ENCODE assay signal across 21 mouse cellular contexts in the genomic region with DNA sequence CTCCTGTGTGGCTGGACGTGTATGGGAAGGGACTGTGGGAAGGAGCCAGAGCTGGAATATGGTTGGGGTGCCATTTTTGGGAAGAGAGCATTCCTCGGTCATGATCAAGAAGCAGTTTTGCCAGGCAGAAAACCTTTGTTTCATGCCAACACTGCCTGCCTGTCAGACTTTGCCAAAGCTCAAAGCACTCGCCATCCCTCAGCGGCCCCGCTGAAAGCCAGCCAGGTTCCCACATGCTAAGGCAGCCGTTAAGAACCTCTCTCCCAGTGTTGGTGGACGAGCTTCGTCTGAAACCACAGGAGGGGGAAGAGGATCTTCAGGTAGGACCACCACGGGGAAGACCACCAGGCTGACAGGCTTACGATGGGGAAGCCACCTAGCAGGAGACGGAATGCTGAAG.
A peak's percentile ranks its signal among the peaks of the same experiment; 100 is the strongest.
DNase-seq lines count a peak whose midpoint lies in the region; ATAC-seq lines count a peak whose summit lies in the region.
"Had no signal": no experiment of that assay in that cellular context is flagged by ENCODE, and none has a peak within 500 bp of the region (broad histone marks: within the 10 kb centered on the region; RNA-seq: fewer than 3 reads in every experiment).

No protein-coding gene starts in this region.

- H3K4me1 ChIP-seq in forebrain, embryonic 14.5 days (ENCODE audit: control insufficient read depth, insufficient read depth, low read length): no peaks in the 10 kb centered on the region
- H3K4me1 ChIP-seq in forebrain, embryonic 11.5 days (replicated peaks; ENCODE audit: control insufficient read depth, insufficient read depth, low read length): no peaks in the 10 kb centered on the region
- H3K4me1 ChIP-seq: forebrain, embryonic 12.5 days; limb, embryonic 15.5 days; liver, embryonic 15.5 days; lung, embryonic 15.5 days had no signal

- H3K27me3 ChIP-seq in forebrain, embryonic 14.5 days (replicated peaks; ENCODE audit: control insufficient read depth, insufficient read depth, low read length): no peaks in the 10 kb centered on the region
- H3K27me3 ChIP-seq in forebrain, embryonic 11.5 days (ENCODE audit: control insufficient read depth, insufficient read depth, low read length): no peaks in the 10 kb centered on the region
- H3K27me3 ChIP-seq: forebrain, embryonic 12.5 days; limb, embryonic 15.5 days; liver, embryonic 15.5 days; lung, embryonic 15.5 days had no signal

- no peak overlapping the region for H3K4me3 ChIP-seq in forebrain, embryonic 14.5 days (ENCODE audit: low read depth, low read length)
- H3K4me3 ChIP-seq in forebrain, embryonic 11.5 days (ENCODE audit: low read depth, low read length): no peak overlapping the region
- H3K4me3 ChIP-seq: forebrain, embryonic 12.5 days; limb, embryonic 15.5 days; liver, embryonic 15.5 days; lung, embryonic 15.5 days had no signal

- no peak overlapping the region for H3K4me2 ChIP-seq in forebrain, embryonic 14.5 days (ENCODE audit: low read length)
- H3K4me2 ChIP-seq in forebrain, embryonic 11.5 days (ENCODE audit: low read depth, low read length, severe bottlenecking): no peak overlapping the region
- H3K4me2 ChIP-seq: forebrain, embryonic 12.5 days; heart, embryonic 11.5 days; limb, embryonic 15.5 days; liver, embryonic 15.5 days; lung, embryonic 15.5 days; midbrain, embryonic 11.5 days had no signal

- DNase-seq in forebrain, embryonic 14.5 days (ENCODE audit: low spot score): peak; percentile 20
- no peak for DNase-seq in forebrain, embryonic 11.5 days (ENCODE audit: low spot score)
- peak; percentile 51 for DNase-seq in brain, adult 2 months (ENCODE audit: low read depth, low spot score)
- DNase-seq in cerebellum, adult 8-10 months: peak; percentile 35
- DNase-seq in cerebellum, postnatal 36 days: peak; percentile 50 to 59
- no peak for DNase-seq in adrenal gland, postnatal 4 days (ENCODE audit: low spot score in 2 of 2)
- DNase-seq in thymus, postnatal 14 days: no peak
- DNase-seq: adrenal gland, postnatal 14 days; kidney, adult 18-20 months; kidney, postnatal 4 days; layer of hippocampus, adult 9-11 months; lung, postnatal 4 days; right cerebral cortex, postnatal 4 days; thymus, adult 18-20 months; thymus, postnatal 4 days had no signal

- ATAC-seq in forebrain, embryonic 14.5 days: no peak
- no peak for ATAC-seq in forebrain, embryonic 11.5 days (replicated peaks; ENCODE audit: low FRiP score)

- H3K36me3 ChIP-seq in forebrain, embryonic 14.5 days (ENCODE audit: control insufficient read depth, insufficient read depth, low read length): peaks cover 7% of the 10 kb centered on the region; the same call in 1 of the 2 replicates
- H3K36me3 ChIP-seq in forebrain, embryonic 11.5 days (ENCODE audit: control insufficient read depth, insufficient read depth, low read length): peaks cover 2% of the 10 kb centered on the region; the same call in 1 of the 2 replicates

- H3K9me3 ChIP-seq in forebrain, embryonic 14.5 days (replicated peaks; ENCODE audit: control insufficient read depth, low read length): no peaks in the 10 kb centered on the region
- H3K9me3 ChIP-seq in forebrain, embryonic 11.5 days (ENCODE audit: control insufficient read depth, low read length): no peaks in the 10 kb centered on the region
- H3K9me3 ChIP-seq: forebrain, embryonic 12.5 days; limb, embryonic 15.5 days; liver, embryonic 15.5 days; lung, embryonic 15.5 days had no signal

- H3K27ac ChIP-seq in forebrain, embryonic 14.5 days (ENCODE audit: low read depth, low read length): no peak overlapping the region
- H3K27ac ChIP-seq in forebrain, embryonic 11.5 days (ENCODE audit: low read depth, low read length): no peak overlapping the region
- H3K27ac ChIP-seq: forebrain, embryonic 12.5 days; limb, embryonic 15.5 days; liver, embryonic 15.5 days; lung, embryonic 15.5 days had no signal

- WGBS in forebrain, embryonic 14.5 days: 78% methylated on average over 11 of the region's 11 CpGs
- WGBS in forebrain, embryonic 11.5 days: 91% methylated on average over 11 of the region's 11 CpGs

- no peak overlapping the region for H3K9ac ChIP-seq in forebrain, embryonic 14.5 days (ENCODE audit: low read length)
- no peak overlapping the region for H3K9ac ChIP-seq in forebrain, embryonic 11.5 days (ENCODE audit: low read length)
- H3K9ac ChIP-seq: forebrain, embryonic 12.5 days; limb, embryonic 15.5 days; liver, embryonic 15.5 days; lung, embryonic 15.5 days had no signal

Comparison
In these comparisons a context has a peak if more than half of its experiments do, and no peak if none do; other contexts are left out.
1. DNase-seq: peak in forebrain, embryonic 14.5 days (single experiment), brain, adult 2 months (single experiment), cerebellum, adult 8-10 months (single experiment) and cerebellum, postnatal 36 days (2 of 2); none in forebrain, embryonic 11.5 days (single experiment), adrenal gland, postnatal 4 days (0 of 2) and thymus, postnatal 14 days (single experiment).